Mouse (Mus musculus) left cerebral cortex, postnatal 14 days (tissue): ENCODE measurements at regions not wholly inside any gene's neighbourhood (a gene's known extent, or its start where the extent isn't known, plus 50 kb on each side); places are given as distances from the start of the nearest gene placed in this dataset.
A peak's percentile ranks its signal among the peaks of the same experiment; 100 is the strongest.

Experiments
- DNase-seq, 2 experiments: peaks; one replicate each; pipeline ENCODE4 v3.0.0; 2021 to 2022; ENCODE audit warnings: low spot score in 2 of 2, mixed read lengths in 1 of 2
- intact Hi-C: fragments of 180-260 bp; cut with DNase I; formaldehyde crosslinking; loops from one replicate; pipeline ENCODE4 v1.15.1; 2025

DNA sequence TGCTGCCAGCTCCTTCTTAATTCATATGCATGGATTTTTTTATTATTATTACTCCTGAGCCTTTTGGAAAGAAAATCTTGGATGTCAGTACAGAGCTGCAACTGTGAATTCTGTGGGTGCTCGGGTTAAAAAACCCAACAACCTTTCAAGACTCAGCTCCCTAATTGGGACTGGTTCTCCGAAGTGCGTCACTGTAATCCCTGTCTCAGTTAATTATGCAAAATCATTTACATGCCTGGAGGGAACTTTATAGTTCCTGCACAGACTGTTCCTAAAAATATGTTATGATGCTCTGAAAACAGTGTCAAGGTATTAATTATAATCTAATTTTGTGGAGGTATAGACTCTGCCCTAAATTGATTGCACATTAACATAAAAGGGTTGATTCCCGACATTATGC is 250.6 kb upstream of the Lcorl start:
- DNase-seq, result no peak
- intact Hi-C loops, result no loop called here

DNA sequence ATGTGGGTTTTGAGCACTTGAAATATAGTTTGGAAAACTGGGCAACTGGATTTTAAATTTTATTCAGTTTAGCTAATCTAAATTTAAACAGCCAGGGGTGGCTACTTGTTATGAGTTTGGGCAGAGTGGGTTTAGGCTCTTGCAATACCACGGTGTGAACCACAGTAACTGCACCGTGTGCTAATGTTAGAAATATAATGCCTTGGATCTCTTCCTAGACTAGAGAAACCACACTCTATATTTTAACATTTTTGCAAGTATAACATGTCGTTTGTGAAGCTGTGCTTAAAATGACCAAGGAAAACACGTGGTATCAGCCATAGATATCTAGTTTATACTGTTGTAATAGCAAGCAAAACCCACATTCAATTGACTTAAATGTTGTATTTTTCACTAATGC is 245.9 kb upstream of the Lcorl start:
- intact Hi-C loops, result no loop called here
- DNase-seq, result no peak

DNA sequence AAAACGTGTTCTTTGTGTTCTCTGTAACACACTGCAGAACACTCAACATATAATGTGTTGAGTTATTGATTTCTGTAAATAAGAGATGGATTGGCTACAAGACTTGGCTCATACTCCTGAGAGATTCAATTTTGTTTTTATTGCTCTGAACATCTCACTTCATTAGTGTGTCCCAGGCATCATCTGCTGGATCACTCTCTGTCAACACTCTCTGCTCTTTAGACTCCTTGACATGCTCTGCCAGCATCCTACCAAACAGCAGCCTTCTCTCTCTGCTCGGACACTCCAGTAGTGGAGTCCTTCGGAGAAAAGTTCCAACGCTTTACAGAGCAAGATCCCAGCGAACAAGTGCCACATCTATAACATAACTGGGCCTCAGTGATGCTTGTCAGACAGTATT is 235.1 kb upstream of the Lcorl start:
- DNase-seq, result no peak
- intact Hi-C loops, result no loop called here

DNA sequence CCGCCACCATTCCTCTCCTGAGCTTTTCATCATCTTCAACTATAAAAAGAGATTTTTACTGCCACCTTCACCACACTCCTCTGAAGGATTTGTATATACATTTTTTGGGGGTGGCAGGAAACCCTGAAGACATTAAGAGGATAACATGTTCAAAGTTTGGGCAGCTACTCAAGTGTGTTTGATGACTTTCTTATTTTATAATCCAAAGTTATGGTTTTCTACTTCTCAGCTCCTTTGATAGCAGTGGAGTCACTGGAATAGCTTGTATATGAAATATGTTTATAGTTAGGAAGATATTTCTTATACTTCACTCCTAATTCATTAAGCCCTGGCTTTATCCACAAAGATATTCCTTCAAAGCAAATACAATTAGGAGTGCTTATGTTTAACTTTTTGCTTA is 229.5 kb upstream of the Lcorl start:
- intact Hi-C loops, result no loop called here
- no peak for DNase-seq

DNA sequence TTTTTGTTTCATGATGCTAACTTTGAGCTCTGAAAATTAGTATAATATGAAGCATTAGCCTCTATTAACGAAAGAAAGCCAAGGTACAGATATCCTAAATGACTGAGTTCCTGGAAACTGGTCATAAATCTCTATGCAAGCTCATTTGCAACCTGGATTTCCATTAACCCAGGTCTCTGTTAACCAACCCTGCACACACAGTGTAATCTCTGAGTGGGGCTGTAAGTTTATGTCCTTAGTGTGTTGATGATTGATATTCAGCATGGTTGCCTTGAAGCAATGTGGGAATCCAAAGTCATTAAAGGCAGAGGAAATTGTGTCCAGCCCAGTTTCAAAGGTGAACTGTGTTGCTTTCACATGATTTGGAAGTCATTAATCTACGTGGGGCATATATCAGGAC is 225.9 kb upstream of the Lcorl start:
- intact Hi-C loops, result no loop called here
- no peak for DNase-seq

DNA sequence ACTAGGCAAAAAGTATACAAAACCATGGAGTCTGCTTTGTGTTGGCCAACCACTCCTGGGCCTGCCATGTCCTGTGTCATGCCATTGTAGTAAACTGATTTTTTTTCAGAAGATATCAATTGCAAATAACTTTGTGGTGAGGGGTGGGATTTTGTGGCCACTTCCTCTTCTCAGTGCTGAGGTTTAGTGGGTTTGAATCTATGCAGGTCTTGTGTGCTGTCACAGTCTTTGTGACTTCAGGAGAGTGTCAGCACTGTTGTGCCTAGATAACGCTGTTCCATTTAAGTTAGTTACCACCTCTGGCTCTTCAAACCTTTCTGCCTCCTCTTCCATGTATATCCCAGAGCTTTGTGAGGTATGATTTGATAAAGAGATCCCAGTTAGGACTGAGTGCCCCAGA is 216.3 kb upstream of the Lcorl start:
- no peak for DNase-seq
- intact Hi-C loops, result no loop called here

DNA sequence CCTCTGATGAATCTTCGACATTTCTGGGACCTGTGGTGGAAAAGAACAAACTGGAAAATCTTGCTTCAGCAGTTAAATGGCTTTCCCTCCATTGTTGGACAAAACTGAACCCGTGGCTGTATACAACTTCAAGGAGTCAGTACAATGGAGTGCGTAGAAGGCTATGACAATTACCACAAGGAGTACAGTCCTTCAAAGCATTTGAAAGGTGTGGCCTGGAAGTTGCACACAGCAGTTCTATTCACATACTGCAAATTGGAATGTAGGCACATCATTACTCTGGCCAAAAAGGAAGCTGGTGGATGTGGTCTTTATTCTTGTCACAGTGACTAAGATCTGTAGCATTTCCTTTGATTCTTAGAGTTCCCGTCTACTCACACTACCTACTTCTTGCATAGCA is 215.7 kb upstream of the Lcorl start:
- DNase-seq, result no peak
- intact Hi-C loops, result no loop called here

DNA sequence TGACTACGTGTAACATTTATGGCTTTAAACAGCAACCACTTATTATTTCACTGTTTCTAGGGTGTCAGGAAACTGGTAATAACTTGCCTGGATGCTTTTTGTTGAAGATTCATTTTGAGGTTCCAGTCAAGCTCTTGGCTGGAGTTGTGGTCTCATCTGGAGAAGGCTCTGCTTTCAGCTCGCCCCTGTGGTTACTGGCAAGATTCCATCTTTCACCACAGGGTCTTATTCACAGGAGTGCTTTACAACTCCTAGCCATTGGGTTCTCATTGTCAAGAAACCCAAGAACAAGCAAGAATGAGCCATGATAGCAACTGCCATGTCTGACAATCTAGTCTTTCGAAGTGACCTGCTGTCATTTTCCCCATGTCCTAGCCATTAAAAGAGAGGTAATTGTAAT is 202.5 kb upstream of the Lcorl start:
- intact Hi-C loops, result no loop called here
- DNase-seq, result no peak

DNA sequence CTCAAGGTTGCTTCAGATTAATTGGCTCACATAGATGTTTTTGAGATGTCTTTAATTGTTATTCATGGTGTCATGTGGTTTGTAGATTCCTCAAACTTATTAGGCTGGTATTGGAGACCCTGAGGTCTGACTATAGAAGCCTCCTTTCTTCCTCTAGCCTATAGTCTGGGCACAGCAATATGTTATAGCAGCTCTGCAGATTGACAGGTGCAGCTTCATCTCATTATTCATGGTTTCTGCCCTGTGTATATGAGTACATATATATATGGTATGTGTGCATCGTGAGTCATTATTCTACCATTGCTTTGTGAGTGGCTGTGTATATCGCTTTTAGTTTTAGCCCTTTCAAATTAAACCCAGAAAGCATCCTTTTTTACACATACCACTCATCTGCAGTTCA is 197.4 kb upstream of the Lcorl start:
- DNase-seq, result no peak
- intact Hi-C loops, result no loop called here

DNA sequence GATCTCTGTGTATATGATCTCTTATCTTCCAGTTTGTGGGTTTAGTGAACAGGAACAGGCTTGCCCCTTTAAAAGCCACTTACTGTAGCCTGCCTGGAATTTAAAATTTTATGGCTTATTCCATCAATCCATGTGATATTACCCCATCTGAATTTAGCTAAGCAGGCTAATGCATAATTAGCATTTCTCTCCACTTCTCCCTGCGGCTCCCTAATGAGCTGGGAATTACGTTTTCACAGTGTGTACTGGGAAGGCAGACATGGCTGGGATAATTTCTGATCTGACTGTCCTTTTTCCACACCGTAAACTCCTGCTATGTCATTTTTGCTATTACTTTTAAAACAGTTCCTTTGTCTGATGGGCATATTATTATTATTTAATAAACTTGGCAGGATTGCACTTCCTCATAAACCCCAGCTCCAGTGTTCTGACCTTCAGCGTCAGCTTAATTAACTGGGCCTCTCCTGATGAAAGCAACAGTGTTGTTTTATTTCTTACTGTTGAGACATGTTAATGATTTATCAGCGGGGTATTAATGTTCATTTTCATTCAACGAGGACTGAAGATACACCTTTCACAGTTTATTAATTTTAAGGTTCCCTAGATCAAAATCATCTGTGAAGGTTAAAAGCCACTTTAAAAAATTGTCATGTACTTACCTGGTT is 185.4 kb upstream of the Lcorl start:
- intact Hi-C loops, result no loop called here
- DNase-seq, result no peak

DNA sequence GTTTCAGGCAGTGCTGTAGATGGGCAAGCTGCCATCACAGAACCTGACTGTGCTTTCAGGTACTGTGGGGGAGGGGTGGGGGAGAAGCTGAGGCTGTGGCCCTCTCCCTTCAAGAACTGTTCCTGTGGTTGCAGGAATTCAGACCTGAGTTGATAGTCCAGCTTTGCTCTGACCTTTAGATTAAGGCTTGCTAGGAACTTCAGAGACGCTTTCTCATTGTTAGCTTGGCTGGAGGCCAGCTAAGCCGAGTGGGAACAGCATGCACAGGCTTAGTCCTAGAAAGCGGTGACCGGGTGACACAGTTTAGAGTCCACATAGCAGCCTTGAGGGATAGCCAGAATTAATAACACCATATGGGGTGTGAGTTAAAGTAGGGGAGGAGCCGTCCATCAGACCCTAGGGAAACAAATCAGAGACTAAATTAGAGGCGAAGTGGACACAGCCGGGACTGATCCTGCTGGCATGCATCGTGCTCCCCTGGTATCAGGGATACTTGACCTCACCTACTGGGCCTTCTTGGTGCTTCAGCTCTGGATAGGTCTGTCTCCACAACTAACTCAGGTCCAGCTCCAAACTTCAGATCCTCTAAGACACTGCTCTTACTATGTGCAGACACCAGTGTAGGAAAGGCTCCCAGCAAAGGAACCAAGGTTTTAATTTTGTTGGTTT is 175.7 kb upstream of the Lcorl start:
- intact Hi-C loops, result no loop called here
- DNase-seq, result peak in 1 of 2 experiments; percentile 30

DNA sequence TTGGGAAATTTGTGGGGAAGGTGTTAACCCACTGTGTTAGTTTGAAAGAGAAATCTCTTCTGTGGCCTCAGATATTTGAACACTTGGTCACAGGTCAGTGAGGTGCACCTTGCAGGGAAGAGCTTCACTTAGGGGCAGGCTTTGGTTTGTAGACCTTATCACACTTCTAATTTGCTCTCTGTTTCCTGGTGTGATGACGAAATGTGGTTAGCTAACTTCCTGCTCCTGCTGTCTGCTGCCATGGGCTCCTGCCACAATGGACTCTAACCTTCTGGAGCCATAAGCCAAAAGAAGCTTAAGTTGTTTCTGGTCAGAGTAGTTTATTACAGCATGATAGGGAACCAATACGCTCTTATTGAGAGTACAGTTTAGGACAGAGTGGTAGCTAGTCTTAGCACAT is 174.8 kb upstream of the Lcorl start:
- no peak for DNase-seq
- intact Hi-C loops, result no loop called here

DNA sequence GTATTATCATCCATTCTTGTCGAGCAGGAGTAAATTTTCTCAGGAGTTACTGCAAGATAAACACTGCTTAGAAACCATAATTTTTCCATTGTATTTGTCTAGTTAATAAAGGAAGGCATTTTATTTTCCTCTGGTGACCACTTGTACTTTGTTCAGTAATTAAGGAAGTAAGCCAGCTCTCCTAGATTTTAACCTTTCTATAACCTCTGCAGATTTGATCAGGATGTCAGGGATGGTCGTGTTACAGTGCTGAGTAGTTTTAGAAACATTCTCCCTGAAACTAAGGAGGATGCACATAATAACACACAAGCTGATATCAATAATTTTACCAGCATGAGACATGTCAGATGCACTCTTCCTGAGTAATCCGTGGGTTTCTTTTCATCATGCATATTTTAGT is 166.7 kb upstream of the Lcorl start:
- no peak for DNase-seq
- intact Hi-C loops, result no loop called here

DNA sequence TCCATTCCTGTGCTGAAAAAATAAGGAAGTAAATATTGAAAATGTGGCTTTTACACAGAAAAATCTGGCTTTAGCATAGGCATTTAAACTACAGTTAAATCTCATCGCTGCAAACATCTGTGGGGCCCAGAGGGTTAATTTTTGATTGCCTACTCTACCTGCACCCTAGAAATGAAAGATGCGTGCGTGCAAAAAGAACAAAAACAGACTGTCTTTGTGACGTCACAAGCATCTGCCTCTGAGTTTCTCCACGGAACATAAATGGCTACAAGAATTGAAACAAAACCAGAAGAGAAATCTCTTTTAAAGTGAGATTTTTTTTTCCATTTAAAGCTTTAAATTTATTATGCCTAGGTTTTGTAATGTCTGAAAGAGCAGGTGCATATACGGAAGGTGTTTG is 166.0 kb upstream of the Lcorl start:
- intact Hi-C loops, result no loop called here
- peak in 1 of 2 experiments; percentile 28 for DNase-seq

DNA sequence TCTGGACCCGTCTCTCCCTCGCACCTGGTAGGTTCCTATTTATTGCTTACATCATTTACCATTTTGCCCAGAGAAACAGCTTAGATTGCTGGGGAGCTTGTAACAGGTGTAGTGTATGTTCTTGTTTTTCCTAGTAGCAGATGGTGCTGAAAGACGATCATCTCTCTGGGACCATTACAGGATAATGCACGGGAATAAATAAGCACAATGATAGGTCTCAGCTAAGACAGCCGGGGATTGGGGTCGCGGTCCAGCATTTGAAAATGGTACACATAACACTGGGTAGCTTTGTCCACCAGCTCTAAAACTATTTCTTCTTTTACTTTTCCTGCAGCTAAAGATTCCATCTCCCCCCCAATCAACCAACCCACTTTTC is 164.6 kb upstream of the Lcorl start:
- DNase-seq, result no peak
- intact Hi-C loops, result no loop called here

DNA sequence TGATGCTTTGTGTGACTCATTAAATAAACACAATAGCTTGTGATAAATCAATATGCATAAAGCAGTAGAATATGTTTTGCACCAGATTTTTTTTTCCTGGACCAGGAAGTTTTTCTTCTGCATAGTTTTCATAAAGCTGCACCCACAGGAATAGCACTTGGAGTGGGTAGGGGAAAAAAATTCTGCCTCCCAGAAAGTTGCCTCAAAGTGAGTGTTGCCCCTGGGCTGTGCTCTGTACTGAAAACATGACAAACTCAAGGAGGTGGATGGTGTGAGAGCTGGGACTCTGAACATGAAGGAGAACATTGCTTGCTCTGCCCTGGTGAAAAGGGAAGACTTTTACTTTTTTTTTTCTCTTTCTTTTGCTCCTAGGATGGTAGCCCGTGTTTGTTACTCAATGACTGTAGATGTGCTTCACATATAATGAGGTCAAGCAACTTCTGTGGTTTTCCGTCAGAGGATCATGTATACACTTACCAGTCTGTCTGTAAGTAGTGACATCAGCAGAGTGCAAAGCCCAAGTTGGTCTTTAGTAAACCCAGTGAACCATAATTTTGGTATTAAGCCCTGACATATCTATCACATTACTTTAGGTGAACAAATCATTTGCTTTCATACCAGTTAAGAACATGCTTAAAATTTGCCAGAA is 164.1 kb upstream of the Lcorl start:
- intact Hi-C loops, result no loop called here
- no peak for DNase-seq

DNA sequence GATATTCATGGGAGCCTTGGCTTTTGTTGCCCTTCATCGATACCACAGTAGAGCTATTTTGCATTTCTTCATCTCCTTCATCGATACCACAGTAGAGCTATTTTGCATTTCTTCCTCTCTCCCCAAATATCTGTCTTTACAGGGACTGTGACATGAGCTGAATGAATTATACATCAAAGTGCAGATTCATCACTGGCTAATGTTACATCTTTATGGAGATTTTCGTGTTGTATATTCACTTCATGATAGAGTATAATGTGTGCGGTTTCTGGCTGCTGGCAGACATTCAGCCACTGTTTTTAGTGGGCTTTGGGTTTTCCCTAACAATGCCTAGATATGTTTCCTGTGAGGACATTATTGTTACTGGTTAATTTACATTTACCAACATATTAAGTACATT is 162.8 kb upstream of the Lcorl start:
- DNase-seq, result no peak
- intact Hi-C loops, result no loop called here

DNA sequence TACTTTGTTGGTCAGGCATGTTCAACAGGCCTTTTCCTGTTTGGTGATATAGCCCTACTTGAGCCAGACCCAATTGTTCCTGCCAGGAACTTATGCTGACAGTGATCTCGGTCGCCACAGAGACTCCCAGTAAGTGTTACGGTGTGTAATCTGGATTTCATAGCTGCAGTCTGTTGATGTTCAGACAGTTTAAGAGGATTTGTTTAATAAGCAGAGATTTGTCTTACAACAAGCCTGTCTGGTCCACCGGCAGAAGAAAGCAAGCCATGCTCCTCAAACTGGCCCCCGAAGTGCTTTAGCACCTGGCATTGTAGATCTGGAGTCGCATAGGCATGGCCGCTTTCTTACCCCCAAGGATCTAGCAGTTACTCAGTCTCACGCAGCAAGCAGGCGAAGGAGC is 150.0 kb upstream of the Lcorl start:
- intact Hi-C loops, result no loop called here
- no peak for DNase-seq

DNA sequence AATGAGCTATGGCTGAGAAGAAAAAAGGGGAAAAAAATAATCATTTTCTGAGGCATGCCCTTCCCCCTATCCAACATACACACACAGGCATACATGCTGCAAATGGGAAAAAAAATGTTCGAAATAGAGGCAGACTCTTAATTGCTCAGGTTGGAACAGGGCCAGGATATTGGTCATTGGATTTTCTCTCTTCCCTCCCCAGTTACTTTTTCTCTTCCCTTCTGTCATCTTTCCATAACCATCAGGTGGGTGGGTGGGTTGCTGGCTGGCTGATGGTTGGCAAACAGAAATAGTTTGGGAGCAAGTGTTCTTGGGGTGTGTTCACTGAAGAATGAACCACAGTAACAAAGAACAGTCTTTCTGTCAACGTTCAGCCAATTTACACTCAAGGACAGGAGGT is 149.3 kb upstream of the Lcorl start:
- DNase-seq, result peak; percentile 15 to 17
- intact Hi-C loops, result no loop called here

DNA sequence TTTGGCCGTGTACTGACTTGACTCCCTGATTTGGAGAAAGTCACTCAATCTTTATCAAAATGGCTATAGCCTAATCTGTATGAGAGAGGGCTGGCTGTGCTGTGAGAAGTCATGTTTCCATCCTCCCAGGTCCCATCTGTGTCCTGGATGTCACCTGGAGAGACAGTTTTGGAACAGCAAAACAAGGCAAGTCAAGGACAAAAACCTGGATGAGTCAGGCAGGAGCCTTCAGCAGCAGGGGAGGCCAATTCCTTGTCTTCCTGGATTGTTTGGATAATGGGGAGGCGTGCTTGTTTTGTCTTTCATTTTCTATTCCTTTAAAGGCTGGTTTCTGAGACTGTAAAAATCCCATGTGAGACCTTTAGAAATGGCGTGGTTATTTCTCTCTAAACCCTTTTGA is 148.8 kb upstream of the Lcorl start:
- intact Hi-C loops, result no loop called here
- no peak for DNase-seq

DNA sequence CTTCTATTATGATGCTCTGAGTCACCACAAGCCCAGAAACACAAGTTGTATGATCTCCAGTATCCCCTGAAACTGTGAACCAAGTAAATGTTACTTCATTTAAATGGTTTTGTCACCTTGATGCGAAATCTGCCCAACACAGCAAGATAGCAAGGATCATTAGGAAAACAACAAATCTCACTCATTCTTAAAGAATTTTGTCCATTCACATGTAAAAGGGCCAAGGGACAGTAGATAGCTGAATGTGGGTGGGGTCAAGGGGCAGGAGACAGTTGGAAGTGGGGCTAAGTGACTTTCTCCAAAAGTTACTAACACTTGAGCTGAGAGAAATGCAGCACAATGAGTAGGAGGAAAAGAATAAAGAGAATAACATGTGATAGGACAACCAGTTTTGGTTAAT is 148.2 kb upstream of the Lcorl start:
- DNase-seq, result no peak

More for the DNA sequence above, 148.2 kb upstream of the Lcorl start:
- intact Hi-C loops, result no loop called here
